Mouse (Mus musculus) mesoderm, embryonic 11.5 days (tissue): ENCODE results near the gene Cyp2c68.
"Not testable (repeated sequence)": the region's sequence is repeated elsewhere in the genome, so short reads cannot be mapped to it uniquely, and the experiment has no call there.

Experiments
- DNase-seq: peaks from one replicate; pipeline ENCODE4 v3.0.0-alpha.2; 2012; ENCODE audit warnings: low read depth, low spot score

Gene Cyp2c68

GRCm38 (mm10) chr19:39740920-39741319 lies at the start of gene Cyp2c68:
Gene Cyp2c68, minus strand, starts transcription at chr19:39741054.
- DNase-seq = no peak

GRCm38 (mm10) chr19:39785458-39785857 lies 44.6 kb upstream of the Cyp2c68 start:
- not testable (repeated sequence) for DNase-seq

- DNase-seq = no peak
These were observed 4.5 kb upstream of the Cyp2c68 start for GRCm38 (mm10) chr19:39745357-39745756.

GRCm38 (mm10) chr19:39744361-39744760 lies 3.5 kb upstream of the Cyp2c68 start:
- DNase-seq = not testable (repeated sequence)

GRCm38 (mm10) chr19:39711116-39711515 lies 29.7 kb downstream of the Cyp2c68 start:
- DNase-seq = not testable (repeated sequence)

- DNase-seq = not testable (repeated sequence)
These were observed 75.2 kb downstream of the Cyp2c68 start for GRCm38 (mm10) chr19:39665650-39666049.

GRCm38 (mm10) chr19:39652381-39652780 lies 88.5 kb downstream of the Cyp2c68 start:
- no peak for DNase-seq

GRCm38 (mm10) chr19:39648938-39649337 lies 91.9 kb downstream of the Cyp2c68 start, which contains the start of gene Cyp2c67:
Gene Cyp2c67, minus strand, starts transcription at chr19:39649051.
- no peak for DNase-seq

GRCm38 (mm10) chr19:39647519-39647918 lies 93.3 kb downstream of the Cyp2c68 start:
- DNase-seq = no peak

GRCm38 (mm10) chr19:39644551-39644950 lies 96.3 kb downstream of the Cyp2c68 start:
- not testable (repeated sequence) for DNase-seq
